Mouse (Mus musculus): ENCODE data around the gene Elk3. TPM values are rescaled to one million over a fixed set of nuclear protein-coding genes. Genes with fewer than 3 reads are reported as not detected.

Elk3 gene
- polyA plus RNA-seq (2012; rRNA removed): 11.8 and 19.7 TPM in 2 replicates

DNA sequence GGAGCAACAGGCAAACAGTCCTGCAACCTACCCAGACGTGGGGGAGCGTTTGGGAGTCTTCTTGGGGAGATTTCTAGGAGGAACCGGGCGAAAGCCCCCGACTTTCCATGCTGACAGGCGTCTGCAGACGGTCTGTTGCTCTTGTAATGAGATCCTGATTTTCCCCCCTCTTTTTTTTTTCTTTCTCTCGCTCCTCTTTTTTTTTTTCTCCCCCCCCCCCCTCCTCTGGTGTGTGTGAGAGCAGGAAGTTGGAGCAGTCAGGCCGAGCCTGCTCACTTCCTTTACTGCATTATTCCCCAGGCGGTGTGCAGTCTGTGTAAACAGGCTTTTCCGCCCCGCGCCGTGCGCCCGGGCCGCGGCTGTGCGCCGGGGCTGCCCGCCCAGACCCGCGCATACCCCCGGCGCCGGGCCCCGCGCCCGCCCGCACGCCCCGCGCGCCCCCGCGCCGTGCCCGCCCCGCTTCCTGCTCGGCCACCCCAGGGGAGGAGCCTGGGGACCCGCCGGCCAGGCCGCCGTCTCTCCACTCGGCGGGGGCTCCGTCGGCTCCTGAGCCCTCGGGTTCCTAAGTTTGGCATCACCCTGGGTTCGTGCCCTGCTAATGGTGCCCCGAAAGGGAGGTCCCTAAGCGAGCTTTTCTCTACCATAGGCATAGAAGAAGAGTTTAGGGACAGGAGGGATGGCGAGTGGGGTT lies at the start of gene Elk3:
Gene Elk3 (minus strand): TSS at position 415 of the 691 bp plus-strand sequence.

Other genes starting within 250 kb of the Elk3 start
- 1.4 and 2.2 TPM in 2 replicates for gene Cfap54, start 229.5 kb downstream of the Elk3 start, polyA plus RNA-seq (2012; rRNA removed)
- 50.6 and 60.3 TPM in 2 replicates for gene Cdk17, start 150.3 kb downstream of the Elk3 start, polyA plus RNA-seq (2012; rRNA removed)
- 77.2 and 86.6 TPM in 2 replicates for gene Lta4h, start 142.3 kb upstream of the Elk3 start, polyA plus RNA-seq (2012; rRNA removed)
- 0.10 and 0.20 TPM in 2 replicates for gene Hal, start 177.6 kb upstream of the Elk3 start, polyA plus RNA-seq (2012; rRNA removed)
- gene Amdhd1, start 228.9 kb upstream of the Elk3 start, polyA plus RNA-seq (2012; rRNA removed): 0.10 and 0.13 TPM in 2 replicates
- 0.32 and 0.64 TPM in 2 replicates for gene Ccdc38, start 229.5 kb upstream of the Elk3 start, polyA plus RNA-seq (2012; rRNA removed)